Mouse (Mus musculus) limb, embryonic 11.5 days (tissue): Measurements from ENCODE around the gene Fam102a. TPM values are rescaled to one million over a fixed set of nuclear protein-coding genes. Genes with fewer than 3 reads are reported as not detected.

Experiments
- ATAC-seq: fragments of 200-750 bp; cut with Nextera tagmentation; 2 replicates; pipeline ENCODE4 v1.8.0; 2017; ENCODE audit warnings: low read depth; ENCODE audit not compliant: insufficient number of reproducible peaks, low FRiP score, low TSS enrichment
- DNase-seq: peaks from one replicate; pipeline ENCODE4 v3.0.0-alpha.2; 2015; ENCODE audit warnings: low spot score
- H3K27ac ChIP-seq: fragments of 300-500 bp; sonication (generic); replicated peaks from 2 replicates; pipeline ENCODE4 v1.5.1; 2014; ENCODE audit warnings: low read depth, mild to moderate bottlenecking, low read length
- H3K27me3 ChIP-seq: fragments of 300-500 bp; sonication (generic); 2 replicates; pipeline ENCODE4 v1.6.1; 2014; ENCODE audit warnings: mild to moderate bottlenecking, low read length, mixed read lengths; ENCODE audit not compliant: control insufficient read depth, insufficient read depth
- H3K36me3 ChIP-seq: fragments of 300-500 bp; sonication (generic); 2 replicates; pipeline ENCODE4 v1.6.1; 2014; ENCODE audit warnings: mild to moderate bottlenecking, low read length, moderate library complexity, mixed read lengths; ENCODE audit not compliant: control insufficient read depth, insufficient read depth
- H3K4me1 ChIP-seq: fragments of 300-500 bp; sonication (generic); 2 replicates; pipeline ENCODE4 v1.6.1; 2014; ENCODE audit warnings: low read length, mixed read lengths; ENCODE audit not compliant: control insufficient read depth, insufficient read depth
- H3K4me2 ChIP-seq: fragments of 300-500 bp; sonication (generic); 2 replicates; pipeline ENCODE4 v1.6.1; 2014; ENCODE audit warnings: low read depth, mild to moderate bottlenecking, moderate library complexity; ENCODE audit not compliant: severe bottlenecking
- H3K4me3 ChIP-seq: fragments of 300-500 bp; sonication (generic); 2 replicates; pipeline ENCODE4 v1.5.1; 2014; ENCODE audit warnings: low read depth, low read length
- H3K9ac ChIP-seq: fragments of 300-500 bp; sonication (generic); 2 replicates; pipeline ENCODE4 v1.6.1; 2014; ENCODE audit warnings: mild to moderate bottlenecking, low read length
- H3K9me3 ChIP-seq: fragments of 300-500 bp; sonication (generic); 2 replicates; pipeline ENCODE4 v1.6.1; 2016; ENCODE audit warnings: low read length; ENCODE audit not compliant: control insufficient read depth
- whole genome bisulfite sequencing: fragments of 180-500 bp; shearing (Covaris S2); extraction: QIAGEN DNeasy Blood & Tissue Kit; methylation state at CpG from one replicate; pipeline ENCODE4 v1.1.7; 2014; 5-methylcytosine and 5-hydroxymethylcytosine counted together
- polyA plus RNA-seq: library from polyadenylated mRNA; unstranded; fragments of >200 nt; fragmentation: Nextera tagmentation; extraction: Ambion mirVana; gene quantifications from 2 replicates; pipeline ENCODE4 v1.2.1, GENCODE M21; 2014

Fam102a gene
- polyA plus RNA-seq, 1 experiment from 2014 or later = 9.8 TPM

DNA sequence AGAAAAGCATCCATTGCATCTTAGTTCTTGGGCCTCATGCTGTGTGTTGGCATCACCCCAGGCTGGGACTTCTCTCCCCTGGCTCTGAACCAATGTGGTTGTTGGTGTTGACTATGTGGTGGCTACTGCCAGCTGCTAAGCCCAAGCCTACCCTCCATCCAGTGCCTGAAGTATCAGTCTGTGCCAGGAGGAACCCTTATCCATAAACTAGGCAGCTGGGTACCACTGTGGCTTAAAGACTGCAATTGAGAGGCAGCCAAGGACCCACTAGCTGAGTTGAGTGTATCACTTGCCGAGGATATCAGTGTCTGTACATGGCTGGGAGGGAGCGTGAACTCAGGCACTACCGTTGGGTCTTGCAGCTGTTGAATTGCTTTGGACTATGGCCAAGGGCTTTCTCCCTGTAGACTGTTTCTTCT lies 7.9 kb downstream of the Fam102a start:
- H3K9ac ChIP-seq = no peak overlapping the region
- H3K27ac ChIP-seq = no peak overlapping the region
- no peaks in the 10 kb centered on the region for H3K27me3 ChIP-seq
- DNase-seq (no peak), ATAC-seq (no peak)
- H3K4me2 ChIP-seq = no peak overlapping the region
- WGBS = 93% methylated on average over 3 of the region's 3 CpGs
- H3K9me3 ChIP-seq = no peaks in the 10 kb centered on the region
- no peak overlapping the region for H3K4me3 ChIP-seq
- H3K36me3 ChIP-seq = no peaks in the 10 kb centered on the region
- peaks cover 9% of the 10 kb centered on the region for H3K4me1 ChIP-seq

GRCm38 (mm10) chr2:32546951-32547350 lies 11.8 kb downstream of the Fam102a start:
- Histone ChIP-seq H3K27me3 (no peaks in the 10 kb centered on the region), H3K4me2 (no peak overlapping the region), H3K36me3 (no peaks in the 10 kb centered on the region), H3K9me3 (no peaks in the 10 kb centered on the region), H3K27ac (no peak overlapping the region), H3K4me1 (peaks cover 4% of the 10 kb centered on the region; the same call in 1 of the 2 replicates), H3K9ac (no peak overlapping the region), H3K4me3 (no peak overlapping the region)
- no peak for ATAC-seq
- DNase-seq = no peak
- 81% methylated on average over 1 of the region's 1 CpGs for WGBS

- WGBS = 89% methylated on average over 5 of the region's 5 CpGs
- ATAC-seq (no peak), DNase-seq (no peak)
- H3K4me1 ChIP-seq = peaks cover 4% of the 10 kb centered on the region; the same call in 1 of the 2 replicates
- no peak overlapping the region for H3K9ac ChIP-seq
- no peaks in the 10 kb centered on the region for H3K36me3 ChIP-seq
- no peaks in the 10 kb centered on the region for H3K9me3 ChIP-seq
- no peak overlapping the region for H3K4me2 ChIP-seq
- no peak overlapping the region for H3K4me3 ChIP-seq
- no peaks in the 10 kb centered on the region for H3K27me3 ChIP-seq
- H3K27ac ChIP-seq = no peak overlapping the region
These were observed 12.2 kb downstream of the Fam102a start for GRCm38 (mm10) chr2:32547380-32547779.

DNA sequence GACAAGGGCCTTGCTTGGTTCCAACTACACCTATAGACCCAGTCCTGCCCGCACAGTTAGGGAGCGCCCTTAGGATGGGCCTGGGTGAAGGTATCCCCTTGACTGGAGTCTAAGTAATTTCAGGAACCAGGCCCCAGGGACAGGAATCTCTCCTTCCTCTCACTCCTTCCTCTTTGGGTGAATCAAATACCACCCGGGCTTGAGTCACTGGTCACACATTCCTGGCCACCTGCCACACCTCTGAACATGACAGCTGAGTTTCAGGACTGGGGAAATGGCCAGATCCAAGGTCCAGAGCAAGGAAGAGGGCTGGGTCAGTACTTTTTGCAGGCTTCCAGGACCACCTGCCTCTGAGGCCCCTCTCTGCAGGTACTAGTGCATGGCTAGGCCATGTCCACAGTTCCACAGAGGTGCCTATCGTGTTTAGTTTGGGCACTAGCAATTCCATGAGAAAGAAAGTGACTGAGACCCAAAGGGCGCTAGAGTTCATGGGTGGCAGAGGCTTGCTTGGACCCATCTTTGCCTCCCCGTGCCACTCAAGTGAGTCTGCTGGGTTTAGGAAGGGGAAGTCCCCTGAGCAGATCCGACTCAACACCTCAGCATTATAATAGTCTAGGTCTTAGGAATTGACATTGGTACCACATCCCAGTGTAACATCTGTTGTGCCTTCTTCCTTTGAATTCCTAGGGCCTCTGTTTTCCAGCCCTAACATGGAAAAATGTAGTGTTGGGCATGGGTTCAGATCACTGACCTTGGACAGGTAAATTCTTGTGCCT lies 13.0 kb downstream of the Fam102a start:
- H3K27me3 ChIP-seq = no peaks in the 10 kb centered on the region
- no peak overlapping the region for H3K9ac ChIP-seq
- H3K4me1 ChIP-seq = peaks cover 4% of the 10 kb centered on the region; the same call in 1 of the 2 replicates
- H3K4me3 ChIP-seq = no peak overlapping the region
- DNase-seq (no peak), ATAC-seq (no peak)
- H3K9me3 ChIP-seq = no peaks in the 10 kb centered on the region
- 94% methylated on average over 7 of the region's 7 CpGs for WGBS
- H3K36me3 ChIP-seq = no peaks in the 10 kb centered on the region
- H3K27ac ChIP-seq = no peak overlapping the region
- H3K4me2 ChIP-seq = no peak overlapping the region

- Histone ChIP-seq H3K27me3 (no peaks in the 10 kb centered on the region), H3K4me2 (no peak overlapping the region), H3K9me3 (no peaks in the 10 kb centered on the region), H3K36me3 (no peaks in the 10 kb centered on the region), H3K27ac (no peak overlapping the region), H3K9ac (no peak overlapping the region), H3K4me3 (no peak overlapping the region), H3K4me1 (peaks cover 4% of the 10 kb centered on the region; the same call in 1 of the 2 replicates)
- DNase-seq (no peak), ATAC-seq (no peak)
- 88% methylated on average over 9 of the region's 9 CpGs for WGBS
These were observed 14.0 kb downstream of the Fam102a start for GRCm38 (mm10) chr2:32549171-32549570.

GRCm38 (mm10) chr2:32549764-32550163 lies 14.6 kb downstream of the Fam102a start:
- 50% methylated on average over 6 of the region's 6 CpGs for WGBS
- no peak overlapping the region for H3K9ac ChIP-seq
- no peak overlapping the region for H3K4me2 ChIP-seq
- H3K4me3 ChIP-seq = no peak overlapping the region
- H3K27ac ChIP-seq = no peak overlapping the region; the same call in 1 of the 2 replicates
- ATAC-seq (no peak), DNase-seq (no peak)
- no peaks in the 10 kb centered on the region for H3K9me3 ChIP-seq
- H3K36me3 ChIP-seq = no peaks in the 10 kb centered on the region
- H3K4me1 ChIP-seq = peaks cover 4% of the 10 kb centered on the region; the same call in 1 of the 2 replicates
- no peaks in the 10 kb centered on the region for H3K27me3 ChIP-seq

GRCm38 (mm10) chr2:32551236-32551635 lies 16.1 kb downstream of the Fam102a start:
- Histone ChIP-seq H3K9me3 (no peaks in the 10 kb centered on the region), H3K27me3 (no peaks in the 10 kb centered on the region), H3K9ac (no peak overlapping the region), H3K36me3 (no peaks in the 10 kb centered on the region), H3K4me3 (no peak overlapping the region), H3K27ac (no peak overlapping the region), H3K4me2 (no peak overlapping the region), H3K4me1 (peaks cover 4% of the 10 kb centered on the region; the same call in 1 of the 2 replicates)
- WGBS = 77% methylated on average over 5 of the region's 5 CpGs
- ATAC-seq = no peak
- no peak for DNase-seq

DNA sequence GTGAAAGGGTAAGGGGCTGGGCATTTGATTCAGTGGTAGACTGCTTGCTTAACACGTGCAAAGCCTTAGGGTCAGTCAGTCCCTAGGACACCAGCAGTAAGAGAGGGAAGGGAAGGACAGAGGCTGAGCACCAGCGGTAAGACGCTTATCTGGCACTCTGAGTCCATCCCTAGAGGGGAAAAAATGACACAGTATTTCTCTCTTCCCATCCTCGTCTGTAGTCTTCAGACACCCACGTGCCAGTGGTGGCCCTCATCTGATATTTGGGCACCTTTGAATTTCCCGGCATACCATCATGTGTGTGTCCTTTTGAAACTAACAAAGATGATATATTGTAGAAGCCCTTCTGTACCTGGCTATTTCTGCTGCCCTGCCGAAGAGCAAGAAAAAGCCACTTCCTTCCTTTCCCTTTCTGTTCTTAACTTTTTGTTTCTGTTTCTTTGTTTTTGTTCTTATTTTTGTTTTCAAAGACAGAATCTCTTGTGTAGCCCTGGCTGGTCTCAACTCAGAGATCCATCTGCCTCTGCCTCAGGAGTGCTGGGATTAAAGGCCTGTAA lies 18.5 kb downstream of the Fam102a start:
- Histone ChIP-seq H3K9me3 (no peaks in the 10 kb centered on the region), H3K4me2 (no peak overlapping the region), H3K27ac (no peak overlapping the region), H3K4me3 (no peak overlapping the region), H3K27me3 (no peaks in the 10 kb centered on the region), H3K9ac (no peak overlapping the region), H3K36me3 (no peaks in the 10 kb centered on the region), H3K4me1 (peaks cover 4% of the 10 kb centered on the region; the same call in 1 of the 2 replicates)
- ATAC-seq = no peak
- DNase-seq = no peak
- WGBS = 84% methylated on average over 7 of the region's 7 CpGs
